Mouse (Mus musculus): ENCODE data around the gene Gm19684. TPM values are rescaled to one million over a fixed set of nuclear protein-coding genes. Genes with fewer than 3 reads are reported as not detected.

Gene Gm19684
- 0.68 and 1.4 TPM in 2 replicates for total RNA-seq (2023)

DNA sequence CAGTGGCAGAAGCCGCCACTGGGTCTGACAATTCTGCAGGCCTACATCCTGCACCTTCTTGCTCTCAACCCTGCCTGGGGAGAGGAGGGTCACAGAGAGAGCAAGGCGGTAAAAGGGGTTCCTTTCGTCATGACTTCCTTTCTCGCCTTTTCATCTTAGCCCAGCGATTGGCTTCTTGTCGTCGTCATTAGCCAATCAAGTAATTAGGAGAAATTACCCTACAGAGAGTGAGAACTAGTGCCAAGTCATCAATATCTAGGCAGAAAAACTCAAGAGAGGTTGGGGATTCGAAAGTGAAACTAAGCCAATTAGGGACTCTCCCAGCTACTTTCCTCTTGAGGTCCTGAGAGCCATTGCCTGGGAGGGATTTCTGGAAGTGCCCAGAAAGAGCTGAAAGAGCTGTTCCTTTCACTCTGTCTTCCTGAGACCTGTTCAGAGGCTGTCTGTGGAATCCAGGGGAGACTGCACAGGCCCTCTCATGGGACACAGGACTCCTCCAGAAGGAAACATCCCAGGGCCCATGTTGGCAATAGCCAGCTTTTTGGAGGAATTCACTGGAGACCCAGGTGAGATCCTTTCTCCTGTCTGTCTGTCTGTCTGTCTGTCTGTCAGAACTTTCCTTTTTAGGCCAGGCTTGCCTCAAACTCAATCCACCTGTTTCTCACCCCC is at the start of gene Gm19684:
Gm19684 (plus strand) TSS at position 327 of the 669 bp plus-strand sequence.

DNA sequence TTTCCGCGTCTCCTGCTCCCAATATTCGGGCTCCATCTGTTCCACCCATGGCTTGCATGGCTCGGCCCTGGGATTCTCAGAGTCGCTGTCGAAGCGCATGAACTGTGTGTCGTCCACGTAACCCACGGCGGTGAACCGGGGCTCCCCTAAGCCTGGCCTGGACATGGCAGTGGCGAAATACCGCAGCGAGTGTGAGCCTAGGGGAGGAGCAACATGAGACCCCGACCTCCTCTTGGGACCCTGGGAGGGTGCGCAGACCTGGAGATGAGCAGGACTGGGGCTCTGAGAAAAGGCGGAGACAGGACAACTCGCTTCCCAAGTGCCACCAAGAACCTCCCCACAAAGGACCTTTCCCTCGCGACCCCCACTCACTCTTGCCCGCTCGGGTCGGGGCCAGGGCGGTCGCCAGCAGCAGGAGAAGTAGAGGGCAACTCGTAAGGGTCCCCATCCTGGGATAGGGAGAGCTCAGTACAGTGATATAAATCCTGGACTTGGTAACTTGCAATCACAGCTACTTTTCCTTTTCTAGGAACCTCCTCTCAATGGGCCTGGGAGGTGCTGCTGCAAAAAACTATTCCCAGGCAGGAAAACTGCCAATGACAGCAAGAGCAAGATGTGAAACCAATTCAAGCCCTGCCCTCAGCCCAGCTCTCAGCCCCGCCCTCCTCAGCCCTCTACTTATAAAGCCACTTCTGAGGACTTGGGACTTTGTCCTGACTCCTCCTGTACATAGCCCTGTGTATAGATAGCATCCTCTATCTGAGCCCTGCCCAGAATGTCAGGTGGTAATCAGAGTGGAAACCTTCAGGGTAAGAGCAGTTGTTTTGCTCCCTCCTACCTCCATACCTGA is 7.7 kb downstream of the Gm19684 start, which contains the start of gene Gm7030:
Gm7030 (minus strand) TSS at position 458 of the 850 bp plus-strand sequence.

DNA sequence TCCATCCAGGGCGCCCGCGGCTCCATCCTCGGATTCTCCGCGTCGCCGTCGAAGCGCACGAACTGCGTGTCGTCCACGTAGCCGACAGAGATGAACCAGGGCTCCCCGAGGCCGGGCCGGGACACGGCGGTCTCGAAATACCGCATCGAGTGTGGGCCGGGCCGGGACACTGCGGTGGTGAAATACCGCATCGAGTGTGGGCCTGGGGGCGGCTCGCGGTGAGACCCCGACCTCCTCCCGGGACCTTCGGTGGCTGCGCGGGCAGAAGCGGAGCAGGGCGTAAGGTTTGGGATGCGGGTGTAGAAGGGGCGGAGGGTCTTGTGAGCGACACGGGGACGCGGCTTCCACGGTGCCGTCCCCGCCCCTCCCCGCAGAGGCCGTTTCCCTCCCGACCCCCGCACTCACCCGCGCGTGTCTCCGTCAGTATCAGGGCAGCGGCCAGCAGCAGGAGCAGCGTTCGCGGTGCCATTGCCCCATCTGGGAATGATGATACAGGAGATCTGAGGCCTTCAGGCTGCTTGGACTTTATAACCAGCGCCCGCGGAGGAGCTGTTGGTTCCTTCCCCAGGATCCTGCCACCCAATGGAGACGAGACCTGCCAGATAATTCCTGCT is 46.7 kb downstream of the Gm19684 start, which contains the start of gene Gm8909:
Gm8909 (minus strand) TSS at position 499 of the 614 bp plus-strand sequence.

Other genes starting within 250 kb of the Gm19684 start
- gene Dhx16, start 241.9 kb upstream of the Gm19684 start, total RNA-seq (2023), result 54.5 and 72.8 TPM in 2 replicates
- gene 2310061I04Rik, start 224.2 kb upstream of the Gm19684 start, total RNA-seq (2023), result 11.3 and 14.5 TPM in 2 replicates
- 10.8 and 12.3 TPM in 2 replicates for gene Atat1, start 211.6 kb upstream of the Gm19684 start, total RNA-seq (2023)
- gene Mrps18b, start 205.3 kb upstream of the Gm19684 start, total RNA-seq (2023), result 18.8 and 24.2 TPM in 2 replicates
- 65.3 and 65.4 TPM in 2 replicates for gene Ppp1r10, start 205.2 kb upstream of the Gm19684 start, total RNA-seq (2023)
- gene Abcf1, start 151.9 kb upstream of the Gm19684 start, total RNA-seq (2023), result 66.5 and 97.8 TPM in 2 replicates
- gene Gnl1, start 141.8 kb upstream of the Gm19684 start, total RNA-seq (2023), result 43.4 and 73.5 TPM in 2 replicates
- 26.3 and 32.8 TPM in 2 replicates for gene Prr3, start 141.4 kb upstream of the Gm19684 start, total RNA-seq (2023)
- gene H2-T24, start 101.1 kb upstream of the Gm19684 start, total RNA-seq (2023), result 37.5 and 37.7 TPM in 2 replicates
- 151 and 156 TPM in 2 replicates for gene H2-T23, start 88.8 kb upstream of the Gm19684 start, total RNA-seq (2023)
- gene H2-T22, start 78.9 kb upstream of the Gm19684 start, total RNA-seq (2023), result 31.0 and 31.3 TPM in 2 replicates
- 0.29 TPM in 1 of 2 replicates, not detected in the other for gene Gm6034, start 78.7 kb upstream of the Gm19684 start, total RNA-seq (2023)
- 34.1 and 46.2 TPM in 2 replicates for gene Gm11127, start 63.3 kb upstream of the Gm19684 start, total RNA-seq (2023)
- gene Gm7030, start 7.7 kb downstream of the Gm19684 start, total RNA-seq (2023), result 1.6 and 2.5 TPM in 2 replicates
- gene Gm8909, start 46.9 kb downstream of the Gm19684 start, total RNA-seq (2023), result not detected in 2 replicates
- not detected in 2 replicates for gene H2-T3, start 68.6 kb downstream of the Gm19684 start, total RNA-seq (2023)
- gene Rpp21, start 136.4 kb downstream of the Gm19684 start, total RNA-seq (2023), result 28.8 and 46.8 TPM in 2 replicates
- gene Trim39, start 150.6 kb downstream of the Gm19684 start, total RNA-seq (2023), result 49.7 and 70.0 TPM in 2 replicates
- not detected in 2 replicates for gene H2-M10.2, start 164.8 kb downstream of the Gm19684 start, total RNA-seq (2023)
- not detected in 2 replicates for gene H2-M10.1, start 204.5 kb downstream of the Gm19684 start, total RNA-seq (2023)
- not detected in 2 replicates for gene H2-M10.3, start 246.7 kb downstream of the Gm19684 start, total RNA-seq (2023)

Measured in neutrophil, adult 65 days (primary cell).